Mouse (Mus musculus) ES-E14 (cell line): ENCODE measurements at regions not wholly inside any gene's neighbourhood (a gene's known extent, or its start where the extent isn't known, plus 50 kb on each side); places are given as distances from the start of the nearest gene placed in this dataset.

ENCODE experiments used
- DNase-seq: peaks from one replicate; pipeline ENCODE4 v3.0.0-alpha.2; 2013; ENCODE audit warnings: low read depth, low spot score
- H3K27ac ChIP-seq: 2 replicates; pipeline ENCODE4 v1.5.1; 2012; ENCODE audit warnings: low read depth, mild to moderate bottlenecking, low read length, moderate library complexity, mixed read lengths; ENCODE audit not compliant: poor library complexity, insufficient read depth, severe bottlenecking
- H3K36me3 ChIP-seq: 2 replicates; pipeline ENCODE4 v1.6.1; 2012; ENCODE audit warnings: mild to moderate bottlenecking, low read length, moderate library complexity, mixed read lengths; ENCODE audit not compliant: control insufficient read depth, poor library complexity, insufficient read depth, severe bottlenecking
- H3K4me1 ChIP-seq, 2 experiments: fragments of 150-350 bp in 1 of 2; sonication (generic) in 1 of 2; 2 replicates each; pipeline ENCODE4 v1.6.1; 2012; ENCODE audit warnings: low read length in 2 of 2, mild to moderate bottlenecking in 1 of 2, mixed read lengths in 1 of 2; ENCODE audit not compliant: control insufficient read depth in 2 of 2, insufficient read depth in 2 of 2, poor library complexity in 1 of 2
- H3K4me3 ChIP-seq, 2 experiments: fragments of 150-350 bp in 1 of 2; sonication (generic) in 1 of 2; 2 replicates each; pipeline ENCODE4 v1.5.1; 2012; ENCODE audit warnings: low read length in 2 of 2, low read depth in 1 of 2, mild to moderate bottlenecking in 1 of 2, mixed read lengths in 1 of 2; ENCODE audit not compliant: insufficient read depth in 1 of 2, poor library complexity in 1 of 2, severe bottlenecking in 1 of 2
- H3K9ac ChIP-seq: 2 replicates; pipeline ENCODE4 v1.6.1; 2012; ENCODE audit warnings: low read depth, mild to moderate bottlenecking, low read length, mixed read lengths; ENCODE audit not compliant: poor library complexity, insufficient read depth, severe bottlenecking
- H3K9me3 ChIP-seq: fragments of 150-350 bp; sonication (generic); 2 replicates; pipeline ENCODE4 v1.6.1; 2012; ENCODE audit warnings: low read depth, mild to moderate bottlenecking, low read length; ENCODE audit not compliant: control insufficient read depth, insufficient read depth
- CHD2 ChIP-seq: IDR thresholded peaks from 2 replicates; pipeline ENCODE4 v1.6.1; 2014; ENCODE audit warnings: mild to moderate bottlenecking, low read depth, low read length, inconsistent platforms
- HCFC1 ChIP-seq: IDR thresholded peaks from 2 replicates; pipeline ENCODE4 v1.6.1; 2012; ENCODE audit warnings: low read length, inconsistent platforms, borderline replicate concordance; ENCODE audit not compliant: insufficient read depth
- MAFK ChIP-seq: IDR thresholded peaks from 2 replicates; pipeline ENCODE4 v1.6.1; 2014; ENCODE audit warnings: mild to moderate bottlenecking, low read depth, low read length, inconsistent platforms; ENCODE audit not compliant: insufficient read depth
- ZC3H11A ChIP-seq: IDR thresholded peaks from 2 replicates; pipeline ENCODE4 v1.6.1; 2012; ENCODE audit warnings: low read depth, mild to moderate bottlenecking, inconsistent platforms, low read length, borderline replicate concordance
- ZNF384 ChIP-seq: IDR thresholded peaks from 2 replicates; pipeline ENCODE4 v1.6.1; 2012; ENCODE audit warnings: low read depth, low read length, inconsistent platforms
- in situ Hi-C, 2 experiments: fragments of 600-800 bp; cut with MboI; formaldehyde crosslinking; loops; one replicate each; pipeline ENCODE4 v1.15.1; 2025; ENCODE audit warnings: low sequenced_read_pairs in 2 of 2, inconsistent platforms in 1 of 2; ENCODE audit not compliant: unreplicated experiment in 2 of 2

- TF ChIP-seq ZC3H11A (no peak), ZNF384 (no peak), HCFC1 (no peak), MAFK (no peak), CHD2 (no peak)
- in situ Hi-C loops = no loop called here
- Histone ChIP-seq H3K4me1 (peaks cover 2 to 6% of the 10 kb centered on the region in 2 experiments), H3K27ac (no peak overlapping the region), H3K4me3 (no peak overlapping the region), H3K9ac (no peak overlapping the region), H3K36me3 (no peaks in the 10 kb centered on the region), H3K9me3 (no peaks in the 10 kb centered on the region)
- DNase-seq = no peak
These were observed 99.7 kb upstream of the Arhgap32 start for GRCm38 (mm10) chr9:32016286-32016685.

GRCm38 (mm10) chr9:32018020-32018419 is 97.9 kb upstream of the Arhgap32 start:
- no peak overlapping the region for H3K27ac ChIP-seq
- H3K4me3 ChIP-seq = no peak overlapping the region
- no peak for DNase-seq
- in situ Hi-C loops = no loop called here
- peaks cover 3 to 9% of the 10 kb centered on the region in 2 experiments; a peak in 2 of 4 replicates for H3K4me1 ChIP-seq
- H3K36me3 ChIP-seq = no peaks in the 10 kb centered on the region
- H3K9me3 ChIP-seq = no peaks in the 10 kb centered on the region
- H3K9ac ChIP-seq = no peak overlapping the region
- no peak for TF ChIP-seq ZNF384
- TF ChIP-seq HCFC1 = no peak
- no peak for TF ChIP-seq ZC3H11A
- no peak for TF ChIP-seq CHD2
- no peak for TF ChIP-seq MAFK

- no peaks in the 10 kb centered on the region for H3K36me3 ChIP-seq
- peaks cover 3 to 9% of the 10 kb centered on the region in 2 experiments; a peak in 2 of 4 replicates for H3K4me1 ChIP-seq
- no peak overlapping the region for H3K9ac ChIP-seq
- H3K9me3 ChIP-seq = no peaks in the 10 kb centered on the region
- H3K27ac ChIP-seq = no peak overlapping the region
- H3K4me3 ChIP-seq = no peak overlapping the region
- DNase-seq = no peak
- in situ Hi-C loops = no loop called here
- no peak for TF ChIP-seq CHD2
- TF ChIP-seq MAFK = no peak
- no peak for TF ChIP-seq ZNF384
- no peak for TF ChIP-seq HCFC1
- TF ChIP-seq ZC3H11A = no peak
These were observed 96.2 kb upstream of the Arhgap32 start for GRCm38 (mm10) chr9:32019786-32020185.

GRCm38 (mm10) chr9:32020942-32021731 is 94.8 kb upstream of the Arhgap32 start:
- Histone ChIP-seq H3K9me3 (no peaks in the 10 kb centered on the region), H3K36me3 (no peaks in the 10 kb centered on the region), H3K4me3 (no peak overlapping the region), H3K9ac (no peak overlapping the region), H3K27ac (no peak overlapping the region), H3K4me1 (peaks cover 3 to 9% of the 10 kb centered on the region in 2 experiments; a peak in 2 of 4 replicates)
- in situ Hi-C loops = no loop called here
- no peak for TF ChIP-seq CHD2
- no peak for TF ChIP-seq MAFK
- no peak for TF ChIP-seq HCFC1
- no peak for TF ChIP-seq ZC3H11A
- no peak for TF ChIP-seq ZNF384
- no peak for DNase-seq
